Mouse (Mus musculus): ENCODE results near the gene Zfp61. TPM values are rescaled to one million over a fixed set of nuclear protein-coding genes. Genes with fewer than 3 reads are reported as not detected.

The Zfp61 gene
- polyA plus RNA-seq, 1 experiment from 2014 or later = 2.7 TPM

- ATAC-seq (ENCODE audit: low read depth) = no peak
- Histone ChIP-seq H3K9ac (ENCODE audit: low read depth, low read length) (no peak overlapping the region), H3K36me3 (ENCODE audit: control insufficient read depth, insufficient read depth) (no peaks in the 10 kb centered on the region), H3K4me1 (ENCODE audit: control insufficient read depth, low read depth, low read length) (no peaks in the 10 kb centered on the region), H3K4me2 (ENCODE audit: low read depth, low read length) (peak overlapping the region; percentile 19; the same call in 1 of the 2 replicates), H3K27ac (ENCODE audit: low read length) (no peak overlapping the region), H3K4me3 (ENCODE audit: low read depth, low read length) (no peak overlapping the region), H3K9me3 (replicated peaks; ENCODE audit: control insufficient read depth, low read length) (no peaks in the 10 kb centered on the region), H3K27me3 (ENCODE audit: control insufficient read depth, insufficient read depth, low read depth, low read length) (peaks cover 5% of the 10 kb centered on the region)
- 39% methylated on average over 20 of the region's 20 CpGs for WGBS (ENCODE audit: insufficient replicate concordance)
Measured at GRCm38 (mm10) chr7:24326273-24327135, 25.5 kb upstream of the Zfp61 start.

- Histone ChIP-seq H3K4me3 (ENCODE audit: low read depth, low read length) (no peak overlapping the region), H3K4me2 (ENCODE audit: low read depth, low read length) (peak overlapping the region; percentile 19; the same call in 1 of the 2 replicates), H3K9ac (ENCODE audit: low read depth, low read length) (no peak overlapping the region), H3K27ac (ENCODE audit: low read length) (no peak overlapping the region), H3K4me1 (ENCODE audit: control insufficient read depth, low read depth, low read length) (no peaks in the 10 kb centered on the region), H3K27me3 (ENCODE audit: control insufficient read depth, insufficient read depth, low read depth, low read length) (peaks cover 5% of the 10 kb centered on the region), H3K36me3 (ENCODE audit: control insufficient read depth, insufficient read depth) (no peaks in the 10 kb centered on the region), H3K9me3 (replicated peaks; ENCODE audit: control insufficient read depth, low read length) (no peaks in the 10 kb centered on the region)
- no peak for ATAC-seq (ENCODE audit: low read depth)
- 5% methylated on average over 13 of the region's 13 CpGs for WGBS (ENCODE audit: insufficient replicate concordance)
Measured at GRCm38 (mm10) chr7:24325675-24326128, 24.7 kb upstream of the Zfp61 start.

DNA sequence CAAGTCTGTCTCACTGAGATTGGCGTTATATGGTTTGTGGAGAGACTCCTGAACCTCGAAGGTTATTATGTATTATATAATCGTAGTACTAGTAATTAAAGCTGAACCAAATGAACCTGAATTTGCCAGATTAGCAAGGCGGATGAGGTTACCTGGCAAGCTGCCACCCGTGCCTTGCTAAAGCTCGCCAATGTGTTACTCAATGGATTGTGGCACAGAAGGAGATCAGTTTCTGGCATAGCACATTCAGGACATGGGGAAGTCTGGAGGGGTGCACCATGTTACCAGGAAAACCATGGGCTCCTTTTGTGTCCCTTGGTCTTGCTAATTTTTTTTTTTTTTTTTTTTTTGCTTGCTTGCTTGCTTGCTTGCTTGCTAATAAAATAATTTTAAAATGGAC is 24.2 kb upstream of the Zfp61 start:
- no peak overlapping the region for H3K4me2 ChIP-seq (ENCODE audit: low read depth, low read length)
- H3K36me3 ChIP-seq (ENCODE audit: control insufficient read depth, insufficient read depth) = no peaks in the 10 kb centered on the region
- H3K9ac ChIP-seq (ENCODE audit: low read depth, low read length) = no peak overlapping the region
- H3K27me3 ChIP-seq (ENCODE audit: control insufficient read depth, insufficient read depth, low read depth, low read length) = peaks cover 5% of the 10 kb centered on the region
- WGBS (ENCODE audit: insufficient replicate concordance) = 69% methylated on average over 6 of the region's 6 CpGs
- no peak for ATAC-seq (ENCODE audit: low read depth)
- H3K9me3 ChIP-seq (replicated peaks; ENCODE audit: control insufficient read depth, low read length) = no peaks in the 10 kb centered on the region
- no peak overlapping the region for H3K4me3 ChIP-seq (ENCODE audit: low read depth, low read length)
- H3K4me1 ChIP-seq (ENCODE audit: control insufficient read depth, low read depth, low read length) = no peaks in the 10 kb centered on the region
- H3K27ac ChIP-seq (ENCODE audit: low read length) = no peak overlapping the region

DNA sequence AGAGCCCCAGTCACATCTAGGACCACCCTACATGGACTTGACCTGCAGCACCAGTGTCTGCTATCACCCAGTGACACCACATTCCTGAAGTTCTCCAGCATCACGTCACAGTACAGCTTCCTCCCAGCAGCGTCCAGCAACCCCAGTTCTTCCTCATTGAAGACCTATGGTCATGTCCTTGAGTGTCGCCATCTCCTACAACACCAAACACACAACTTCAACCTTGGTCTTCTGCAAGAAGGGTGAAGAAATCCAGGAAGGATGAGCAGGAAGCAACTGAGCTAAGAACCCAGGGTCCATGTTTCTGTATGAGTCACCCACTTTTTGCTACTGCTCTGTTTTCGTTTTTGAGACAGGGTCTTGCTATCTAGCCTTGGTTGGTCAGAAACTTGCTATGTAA is 21.6 kb upstream of the Zfp61 start:
- H3K4me2 ChIP-seq (ENCODE audit: low read depth, low read length) = no peak overlapping the region
- H3K4me1 ChIP-seq (ENCODE audit: control insufficient read depth, low read depth, low read length) = no peaks in the 10 kb centered on the region
- no peak overlapping the region for H3K27ac ChIP-seq (ENCODE audit: low read length)
- H3K9ac ChIP-seq (ENCODE audit: low read depth, low read length) = no peak overlapping the region
- H3K4me3 ChIP-seq (ENCODE audit: low read depth, low read length) = no peak overlapping the region
- H3K27me3 ChIP-seq (ENCODE audit: control insufficient read depth, insufficient read depth, low read depth, low read length) = peaks cover 5% of the 10 kb centered on the region
- no peaks in the 10 kb centered on the region for H3K9me3 ChIP-seq (replicated peaks; ENCODE audit: control insufficient read depth, low read length)
- WGBS (ENCODE audit: insufficient replicate concordance) = 53% methylated on average over 4 of the region's 4 CpGs
- no peaks in the 10 kb centered on the region for H3K36me3 ChIP-seq (ENCODE audit: control insufficient read depth, insufficient read depth)
- ATAC-seq (ENCODE audit: low read depth) = no peak

DNA sequence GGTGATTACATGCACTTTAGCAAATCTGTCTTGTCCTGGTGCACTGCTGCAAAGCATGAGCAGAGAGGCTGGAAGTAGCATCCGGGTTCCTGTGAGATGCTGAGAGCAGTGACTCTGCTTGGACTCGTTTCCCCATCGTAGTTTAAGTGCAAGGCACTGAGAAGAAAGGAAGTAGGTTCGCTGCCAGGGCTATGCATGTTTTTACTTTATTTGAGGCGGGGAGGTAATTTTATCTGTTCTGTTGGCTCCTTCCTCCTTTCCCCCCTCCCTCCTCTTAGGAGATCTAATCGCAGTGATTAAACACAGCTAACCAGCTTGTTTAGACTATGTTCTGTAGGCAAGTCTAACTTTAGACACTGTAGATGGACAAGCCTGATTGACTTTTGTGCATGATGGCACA is 17.9 kb upstream of the Zfp61 start:
- H3K9ac ChIP-seq (ENCODE audit: low read depth, low read length) = no peak overlapping the region
- 34% methylated on average over 6 of the region's 6 CpGs for WGBS (ENCODE audit: insufficient replicate concordance)
- ATAC-seq (ENCODE audit: low read depth) = no peak
- no peaks in the 10 kb centered on the region for H3K27me3 ChIP-seq (ENCODE audit: control insufficient read depth, insufficient read depth, low read depth, low read length)
- H3K4me2 ChIP-seq (ENCODE audit: low read depth, low read length) = no peak overlapping the region
- no peak overlapping the region for H3K27ac ChIP-seq (ENCODE audit: low read length)
- no peaks in the 10 kb centered on the region for H3K9me3 ChIP-seq (replicated peaks; ENCODE audit: control insufficient read depth, low read length)
- H3K36me3 ChIP-seq (ENCODE audit: control insufficient read depth, insufficient read depth) = no peaks in the 10 kb centered on the region
- peaks cover 10% of the 10 kb centered on the region for H3K4me1 ChIP-seq (ENCODE audit: control insufficient read depth, low read depth, low read length)
- H3K4me3 ChIP-seq (ENCODE audit: low read depth, low read length) = no peak overlapping the region

- under 1% methylated on average over 33 of the region's 33 CpGs for WGBS (ENCODE audit: insufficient replicate concordance)
- H3K4me1 ChIP-seq (ENCODE audit: control insufficient read depth, low read depth, low read length) = peaks cover 10% of the 10 kb centered on the region
- H3K9ac ChIP-seq (ENCODE audit: low read depth, low read length) = peak within 1 kb of the TSS; percentile 74
- H3K36me3 ChIP-seq (ENCODE audit: control insufficient read depth, insufficient read depth) = no peaks in the 10 kb centered on the region
- no peaks in the 10 kb centered on the region for H3K27me3 ChIP-seq (ENCODE audit: control insufficient read depth, insufficient read depth, low read depth, low read length)
- ATAC-seq (ENCODE audit: low read depth) = peak; percentile 95
- peak within 1 kb of the TSS; percentile 69 for H3K4me3 ChIP-seq (ENCODE audit: low read depth, low read length)
- H3K4me2 ChIP-seq (ENCODE audit: low read depth, low read length) = peak within 1 kb of the TSS; percentile 87
- H3K9me3 ChIP-seq (replicated peaks; ENCODE audit: control insufficient read depth, low read length) = no peaks in the 10 kb centered on the region
- H3K27ac ChIP-seq (ENCODE audit: low read length) = peak within 1 kb of the TSS; percentile 75; the same call in 1 of the 2 replicates
Measured at GRCm38 (mm10) chr7:24316567-24317092, 15.6 kb upstream of the Zfp61 start, which contains the start of gene Zfp94. Gene Zfp94 (minus strand): TSS chr7:24316666.

DNA sequence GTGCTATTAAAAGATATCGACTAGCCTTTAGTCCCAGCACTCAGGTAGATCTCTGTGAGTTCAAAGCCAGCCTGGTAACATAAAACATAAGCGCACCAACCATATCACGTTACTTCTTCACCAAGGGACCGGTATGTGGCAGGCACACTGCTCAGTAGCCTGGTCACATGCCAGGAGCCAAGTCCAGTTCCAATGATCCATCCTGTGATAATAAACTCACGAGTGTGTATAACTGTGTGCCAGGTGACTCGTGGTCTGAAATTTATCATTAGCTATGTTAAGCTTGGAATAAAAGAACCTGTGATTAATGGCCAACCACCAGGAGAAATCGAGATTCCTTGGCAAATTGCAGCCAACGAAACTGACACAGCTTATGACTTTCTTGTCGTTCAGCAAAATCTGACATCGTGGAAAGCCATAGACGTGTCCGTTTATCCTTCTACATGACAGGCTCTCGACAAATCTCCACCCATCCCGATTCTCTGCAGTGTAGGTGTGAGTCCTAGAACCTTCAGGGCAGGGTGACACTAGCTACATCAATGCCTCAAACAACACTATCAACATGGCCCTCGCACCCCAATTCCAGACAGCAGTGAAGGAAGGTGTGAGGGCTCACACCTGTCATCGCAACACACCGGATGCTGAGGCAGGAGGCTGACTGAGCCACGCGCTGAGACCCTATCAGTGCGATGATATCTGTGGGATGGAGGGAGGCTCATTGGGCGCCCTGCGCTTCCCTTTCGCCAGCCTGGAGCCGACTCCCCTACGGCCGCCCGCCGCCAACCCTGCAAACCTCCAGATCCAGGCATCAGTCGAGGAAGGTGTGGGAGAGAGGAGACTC is 14.9 kb upstream of the Zfp61 start:
- Histone ChIP-seq H3K27me3 (ENCODE audit: control insufficient read depth, insufficient read depth, low read depth, low read length) (no peaks in the 10 kb centered on the region), H3K4me2 (ENCODE audit: low read depth, low read length) (peak overlapping the region; percentile 87), H3K4me1 (ENCODE audit: control insufficient read depth, low read depth, low read length) (peaks cover 10% of the 10 kb centered on the region), H3K9me3 (replicated peaks; ENCODE audit: control insufficient read depth, low read length) (no peaks in the 10 kb centered on the region), H3K4me3 (ENCODE audit: low read depth, low read length) (peak overlapping the region; percentile 69), H3K36me3 (ENCODE audit: control insufficient read depth, insufficient read depth) (no peaks in the 10 kb centered on the region), H3K27ac (ENCODE audit: low read length) (0 out of 2 replicates have a peak overlapping the region, but pooled peaks have one; percentile 45), H3K9ac (ENCODE audit: low read depth, low read length) (peak overlapping the region; percentile 64)
- 25% methylated on average over 29 of the region's 29 CpGs for WGBS (ENCODE audit: insufficient replicate concordance)
- peak; percentile 45 for ATAC-seq (ENCODE audit: low read depth)

GRCm38 (mm10) chr7:24299823-24300481 is 1.1 kb downstream of the Zfp61 start:
- no peak overlapping the region for H3K27ac ChIP-seq (ENCODE audit: low read length)
- peak overlapping the region; percentile 94 for H3K4me2 ChIP-seq (ENCODE audit: low read depth, low read length)
- H3K9ac ChIP-seq (ENCODE audit: low read depth, low read length) = peak overlapping the region; percentile 30; the same call in 1 of the 2 replicates
- no peaks in the 10 kb centered on the region for H3K27me3 ChIP-seq (ENCODE audit: control insufficient read depth, insufficient read depth, low read depth, low read length)
- peaks cover 12% of the 10 kb centered on the region for H3K4me1 ChIP-seq (ENCODE audit: control insufficient read depth, low read depth, low read length)
- peak overlapping the region; percentile 74 for H3K4me3 ChIP-seq (ENCODE audit: low read depth, low read length)
- ATAC-seq (ENCODE audit: low read depth) = no peak
- WGBS (ENCODE audit: insufficient replicate concordance) = under 1% methylated on average over 18 of the region's 18 CpGs
- no peaks in the 10 kb centered on the region for H3K9me3 ChIP-seq (replicated peaks; ENCODE audit: control insufficient read depth, low read length)
- no peaks in the 10 kb centered on the region for H3K36me3 ChIP-seq (ENCODE audit: control insufficient read depth, insufficient read depth)

Measured in liver, embryonic 16.5 days (tissue).